Mouse (Mus musculus) CH12.LX (cell line): Measurements from ENCODE around the gene Plxdc2. TPM values are rescaled to one million over a fixed set of nuclear protein-coding genes. Genes with fewer than 3 reads are reported as not detected.

Source experiments
- DNase-seq: peaks from one replicate; pipeline ENCODE4 v3.0.0-alpha.2; 2013; ENCODE audit errors: extremely low read depth
- H3K27ac ChIP-seq: 2 replicates; pipeline ENCODE4 v1.5.1; 2012; ENCODE audit warnings: low read depth, mild to moderate bottlenecking, control low read depth, moderate library complexity; ENCODE audit not compliant: insufficient read depth
- H3K27me3 ChIP-seq: replicated peaks from 2 replicates; pipeline ENCODE3; 2012; ENCODE audit warnings: inconsistent platforms
- H3K36me3 ChIP-seq, 2 experiments: replicated peaks in 1 of 2; 2 replicates each; pipeline versions ENCODE3 to v1.6.1; 2012; ENCODE audit warnings: inconsistent platforms in 1 of 2, low read length in 1 of 2, mild to moderate bottlenecking in 1 of 2, mixed read lengths in 1 of 2, moderate library complexity in 1 of 2; ENCODE audit not compliant: control insufficient read depth in 1 of 2, insufficient read depth in 1 of 2
- H3K4me1 ChIP-seq, 2 experiments: 2 replicates each; pipeline ENCODE4 v1.6.1; 2012; ENCODE audit warnings: inconsistent platforms in 1 of 2, moderate library complexity in 1 of 2; ENCODE audit not compliant: insufficient read depth in 2 of 2, control insufficient read depth in 1 of 2
- H3K4me2 ChIP-seq: 2 replicates; pipeline ENCODE4 v1.6.1; 2012; ENCODE audit warnings: low read depth, mild to moderate bottlenecking, control low read depth; ENCODE audit not compliant: poor library complexity, insufficient read depth, severe bottlenecking
- H3K4me3 ChIP-seq, 3 experiments: fragments of 150-350 bp in 1 of 3; sonication (generic) in 1 of 3; replicated peaks in 1 of 3; 2 replicates each; pipeline versions ENCODE3 to v1.5.1; 2011 to 2012; ENCODE audit warnings: low read depth in 2 of 3, low read length in 2 of 3, mild to moderate bottlenecking in 2 of 3, moderate library complexity in 2 of 3, control low read depth in 1 of 3, improper control_type of control experiment in 1 of 3, inconsistent platforms in 1 of 3, mixed read lengths in 1 of 3; ENCODE audit not compliant: poor library complexity in 1 of 3
- H3K79me2 ChIP-seq: replicated peaks from 2 replicates; pipeline ENCODE4 v1.6.1; 2012; ENCODE audit warnings: mild to moderate bottlenecking, moderate library complexity; ENCODE audit not compliant: control insufficient read depth, poor library complexity, insufficient read depth, severe bottlenecking; ENCODE audit errors: extremely low read depth
- H3K9ac ChIP-seq: 2 replicates; pipeline ENCODE4 v1.6.1; 2012; ENCODE audit warnings: low read depth, mild to moderate bottlenecking, control low read depth, moderate library complexity; ENCODE audit not compliant: insufficient read depth
- H3K9me3 ChIP-seq: replicated peaks from 2 replicates; pipeline ENCODE3; 2012; ENCODE audit warnings: low read length, inconsistent platforms, mixed read lengths
- BHLHE40 ChIP-seq: IDR thresholded peaks from 2 replicates; pipeline ENCODE4 v1.6.1; 2011; ENCODE audit warnings: mild to moderate bottlenecking, low read depth, low read length, improper control_type of control experiment
- CTCF ChIP-seq, 2 experiments: IDR thresholded peaks in 1 of 2; conservative IDR thresholded peaks in 1 of 2; 2 replicates each; pipeline ENCODE4 v1.5.1; 2011 to 2012; ENCODE audit warnings: low read depth in 2 of 2, low read length in 2 of 2, improper control_type of control experiment in 1 of 2, inconsistent platforms in 1 of 2, mild to moderate bottlenecking in 1 of 2, moderate library complexity in 1 of 2
- EP300 ChIP-seq: IDR thresholded peaks from 2 replicates; pipeline ENCODE4 v1.6.1; 2011; ENCODE audit warnings: low read length, improper control_type of control experiment
- ETS1 ChIP-seq: conservative IDR thresholded peaks from 2 replicates; pipeline ENCODE4 v1.6.1; 2012; ENCODE audit warnings: low read depth, mild to moderate bottlenecking, inconsistent platforms, low read length, improper control_type of control experiment, moderate library complexity
- GABPA ChIP-seq: IDR thresholded peaks from 2 replicates; pipeline ENCODE4 v1.6.1; 2012; ENCODE audit warnings: low read depth, low read length, improper control_type of control experiment, inconsistent platforms; ENCODE audit not compliant: insufficient replicate concordance
- HCFC1 ChIP-seq: IDR thresholded peaks from 2 replicates; pipeline ENCODE4 v1.6.1; 2012; ENCODE audit warnings: low read depth, mild to moderate bottlenecking, inconsistent platforms, low read length, improper control_type of control experiment
- JUND ChIP-seq: conservative IDR thresholded peaks from 2 replicates; pipeline ENCODE4 v1.6.1; 2011; ENCODE audit warnings: low read depth, low read length, improper control_type of control experiment
- MAX ChIP-seq: IDR thresholded peaks from 2 replicates; pipeline ENCODE4 v1.6.1; 2011; ENCODE audit warnings: low read length, improper control_type of control experiment
- MAZ ChIP-seq: IDR thresholded peaks from 2 replicates; pipeline ENCODE4 v1.6.1; 2012; ENCODE audit warnings: low read depth, mild to moderate bottlenecking, inconsistent platforms, low read length, improper control_type of control experiment, moderate library complexity
- POLR2A ChIP-seq: IDR thresholded peaks from 2 replicates; pipeline ENCODE4 v1.6.1; 2011; ENCODE audit warnings: low read depth, mild to moderate bottlenecking, improper control_type of control experiment, low read length
- POLR2AphosphoS2 ChIP-seq: IDR thresholded peaks from 2 replicates; pipeline ENCODE4 v1.6.1; 2011; ENCODE audit warnings: low read depth, low read length, improper control_type of control experiment
- RCOR1 ChIP-seq: conservative IDR thresholded peaks from 2 replicates; pipeline ENCODE4 v1.6.1; 2012; ENCODE audit warnings: low read depth, mild to moderate bottlenecking, inconsistent platforms, low read length, improper control_type of control experiment
- SIN3A ChIP-seq: IDR thresholded peaks from 2 replicates; pipeline ENCODE4 v1.6.1; 2012; ENCODE audit warnings: low read length, improper control_type of control experiment, inconsistent platforms
- TBP ChIP-seq: conservative IDR thresholded peaks from 2 replicates; pipeline ENCODE4 v1.6.1; 2011; ENCODE audit warnings: low read depth, low read length, improper control_type of control experiment
- ZC3H11A ChIP-seq: IDR thresholded peaks from 2 replicates; pipeline ENCODE4 v1.6.1; 2012; ENCODE audit warnings: low read depth, mild to moderate bottlenecking, inconsistent platforms, low read length, improper control_type of control experiment
- ZKSCAN1 ChIP-seq: IDR thresholded peaks from 2 replicates; pipeline ENCODE4 v1.6.1; 2012; ENCODE audit warnings: low read depth, inconsistent platforms, low read length, improper control_type of control experiment, borderline replicate concordance
- ZMIZ1 ChIP-seq: IDR thresholded peaks from 2 replicates; pipeline ENCODE4 v1.6.1; 2012; ENCODE audit warnings: low read depth, mild to moderate bottlenecking, inconsistent platforms, low read length, improper control_type of control experiment
- dilution Hi-C: fragments of 300-500 bp; cut with MboI; formaldehyde crosslinking; loops from 2 replicates; pipeline ENCODE4 v1.14.3; 2020; ENCODE audit warnings: low sequenced_read_pairs; ENCODE audit not compliant: extremely low pct_unique_long_range_greater_than_20kb, extremely low pct_ligation_motif_present
- in situ Hi-C: fragments of 300-500 bp; cut with MboI; formaldehyde crosslinking; loops from 3 replicates; pipeline ENCODE4 v1.14.3; 2019; ENCODE audit warnings: low sequenced_read_pairs, low pct_ligation_motif_present, low pct_unique_long_range_greater_than_20kb, mixed read lengths
- polyA plus RNA-seq: library from polyadenylated mRNA; unstranded; fragments of >175 nt; gene quantifications from 2 replicates; pipeline ENCODE4 v1.2.1, GENCODE M21; 2012; ENCODE audit warnings: low read depth; ENCODE audit not compliant: insufficient read length
- total RNA-seq, 2 experiments: library from RNA; depleted of rRNA; stranded (reverse); fragments of 300-350 nt in 1 of 2; fragments of >200 nt in 1 of 2; gene quantifications; 2 replicates each; pipeline ENCODE4 v1.2.3; 2012 to 2014

Plxdc2 gene
- total and polyA plus RNA-seq, 3 experiments, result not detected

DNA sequence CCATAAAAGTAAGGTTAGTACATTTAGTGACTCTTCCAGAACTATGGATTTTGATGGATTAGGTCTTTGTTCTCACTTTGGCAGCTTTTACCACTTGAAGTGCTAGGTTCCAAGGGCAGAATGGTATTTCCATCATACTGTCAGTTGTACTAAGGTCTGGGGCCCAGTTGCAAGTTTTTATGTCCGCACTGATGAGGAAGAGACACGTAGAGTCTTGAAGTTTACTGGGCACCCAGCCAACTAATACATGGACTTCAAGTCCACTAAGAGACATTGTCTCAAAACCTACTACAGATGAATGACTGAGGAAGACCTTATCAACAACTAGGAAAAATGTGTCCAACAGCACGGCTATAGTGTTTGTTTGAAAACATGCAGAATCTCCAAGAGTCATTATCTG lies 242.1 kb downstream of the Plxdc2 start:
- Histone ChIP-seq H3K79me2 (no peaks in the 10 kb centered on the region), H3K9ac (no peak overlapping the region), H3K4me1 (no peaks in the 10 kb centered on the region), H3K4me3 (no peak overlapping the region), H3K36me3 (no peaks in the 10 kb centered on the region), H3K27me3 (no peaks in the 10 kb centered on the region), H3K27ac (no peak overlapping the region), H3K4me2 (no peak overlapping the region), H3K9me3 (no peaks in the 10 kb centered on the region)
- no peak for TF ChIP-seq RCOR1
- TF ChIP-seq SIN3A, result no peak
- TF ChIP-seq BHLHE40, result no peak
- TF ChIP-seq ZMIZ1, result no peak
- TF ChIP-seq GABPA, result no peak
- no peak for TF ChIP-seq JUND
- no peak for TF ChIP-seq MAX
- TF ChIP-seq EP300, result no peak
- no peak for TF ChIP-seq MAZ
- DNase-seq, result no peak
- in situ Hi-C loops (no loop called here), dilution Hi-C loops (no loop called here)

DNA sequence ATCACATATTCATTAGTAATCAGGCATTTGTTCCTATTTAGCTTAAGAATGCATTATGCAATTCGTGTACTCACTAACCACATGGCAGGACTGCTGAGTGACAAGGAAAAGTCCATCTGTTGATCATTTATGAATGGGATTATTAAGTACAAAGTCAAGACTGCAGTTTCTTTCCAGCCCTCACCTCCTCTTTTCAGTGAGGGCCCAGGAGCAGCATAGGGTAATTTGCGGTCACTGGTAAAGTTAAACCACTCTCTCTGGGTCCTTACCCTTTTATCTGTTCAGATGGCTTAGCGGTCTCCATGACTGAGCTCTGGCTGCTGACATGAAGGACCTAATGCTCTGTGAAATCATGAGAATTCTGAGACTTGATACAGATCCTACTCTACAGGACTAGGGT lies 248.2 kb downstream of the Plxdc2 start:
- Histone ChIP-seq H3K4me3 (no peak overlapping the region), H3K27me3 (no peaks in the 10 kb centered on the region), H3K9ac (no peak overlapping the region), H3K36me3 (no peaks in the 10 kb centered on the region), H3K9me3 (no peaks in the 10 kb centered on the region), H3K4me2 (no peak overlapping the region), H3K27ac (no peak overlapping the region), H3K4me1 (no peaks in the 10 kb centered on the region), H3K79me2 (no peaks in the 10 kb centered on the region)
- no peak for DNase-seq
- in situ Hi-C loops (no loop called here), dilution Hi-C loops (no loop called here)
- TF ChIP-seq TBP (no peak), ZKSCAN1 (no peak), POLR2AphosphoS2 (no peak), POLR2A (no peak), SIN3A (no peak), ZC3H11A (no peak), HCFC1 (no peak), ETS1 (no peak), CTCF (conservative IDR thresholded peaks at IDR 0.05 in 1 of 2, IDR thresholded peaks at IDR 0.05 in 1 of 2; ENCODE audit: low read depth in 2 of 2, low read length in 2 of 2) (no peak), RCOR1 (no peak)
